ENCODE assay signal across 1 mouse cellular context in genomic region chr4:148079212-148079611, GRCm38 (mm10).
TF ChIP-seq lines count a peak whose summit lies in the region.

No protein-coding gene starts in this region.

TF ChIP-seq in MEL, 35 proteins besides CTCF, POLR2A, EP300 and RAD21:
- TF ChIP-seq TBP (IDR thresholded peaks at IDR 0.05; ENCODE audit: low read depth, low read length): no peak
- no peak for TF ChIP-seq MYB (IDR thresholded peaks at IDR 0.05; ENCODE audit: low read depth, low read length)
- TF ChIP-seq ZNF384 (IDR thresholded peaks at IDR 0.05; ENCODE audit: low read depth, low read length): no peak
- no peak for TF ChIP-seq BHLHE40 (IDR thresholded peaks at IDR 0.05; ENCODE audit: borderline replicate concordance, low read depth, low read length)
- TF ChIP-seq RCOR1 (IDR thresholded peaks at IDR 0.05; ENCODE audit: low read depth, low read length): no peak
- no peak for TF ChIP-seq USF1 (IDR thresholded peaks at IDR 0.05; ENCODE audit: low read depth, low read length)
- no peak for TF ChIP-seq NRF1 (IDR thresholded peaks at IDR 0.05; ENCODE audit: insufficient read depth, low read depth, low read length, poor library complexity, severe bottlenecking)
- TF ChIP-seq SIN3A (IDR thresholded peaks at IDR 0.05; ENCODE audit: low read length): no peak
- TF ChIP-seq CHD2 (IDR thresholded peaks at IDR 0.05; ENCODE audit: low read length): no peak
- no peak for TF ChIP-seq MXI1 (IDR thresholded peaks at IDR 0.05; ENCODE audit: low read depth, low read length)
- TF ChIP-seq ZMIZ1 (IDR thresholded peaks at IDR 0.05; ENCODE audit: low read depth, low read length): no peak
- TF ChIP-seq HCFC1 (IDR thresholded peaks at IDR 0.05; ENCODE audit: low read depth, low read length): no peak
- TF ChIP-seq SMC3 (IDR thresholded peaks at IDR 0.05; ENCODE audit: low read depth, low read length): no peak
- no peak for TF ChIP-seq GABPA (IDR thresholded peaks at IDR 0.05; ENCODE audit: low read depth, low read length)
- no peak for TF ChIP-seq TAL1 (IDR thresholded peaks at IDR 0.05; ENCODE audit: low read length)
- no peak for TF ChIP-seq ETS1 (IDR thresholded peaks at IDR 0.05; ENCODE audit: low read depth, low read length)
- TF ChIP-seq ELF1 (IDR thresholded peaks at IDR 0.05; ENCODE audit: low read depth, low read length): no peak
- no peak for TF ChIP-seq ZC3H11A (IDR thresholded peaks at IDR 0.05; ENCODE audit: low read depth, low read length)
- no peak for TF ChIP-seq ZKSCAN1 (IDR thresholded peaks at IDR 0.05; ENCODE audit: low read depth, low read length)
